Mouse (Mus musculus) intestine, embryonic 14.5 days (tissue): ENCODE measurements at regions not wholly inside any gene's neighbourhood (a gene's known extent, or its start where the extent isn't known, plus 50 kb on each side); places are given as distances from the start of the nearest gene placed in this dataset.

Experiments used
- ATAC-seq: fragments of 200-750 bp; cut with Nextera tagmentation; replicated peaks from 2 replicates; pipeline ENCODE4 v1.8.0; 2017; ENCODE audit warnings: low read depth, moderate number of reproducible peaks, moderate TSS enrichment, moderate library complexity; ENCODE audit not compliant: low FRiP score, low TSS enrichment
- DNase-seq: peaks from one replicate; pipeline ENCODE4 v3.0.0-alpha.2; 2018; ENCODE audit warnings: low spot score
- H3K27ac ChIP-seq: fragments of 300-500 bp; sonication (generic); 2 replicates; pipeline ENCODE4 v1.5.1; 2014; ENCODE audit warnings: low read depth, mild to moderate bottlenecking, control low read depth
- H3K27me3 ChIP-seq: fragments of 300-500 bp; sonication (generic); replicated peaks from 2 replicates; pipeline ENCODE4 v1.6.1; 2014; ENCODE audit warnings: low read length, control low read depth; ENCODE audit not compliant: control insufficient read depth, insufficient read depth
- H3K36me3 ChIP-seq: fragments of 300-500 bp; sonication (generic); 2 replicates; pipeline ENCODE4 v1.6.1; 2014; ENCODE audit warnings: low read length, control low read depth; ENCODE audit not compliant: control insufficient read depth, insufficient read depth
- H3K4me1 ChIP-seq: fragments of 300-500 bp; sonication (generic); replicated peaks from 2 replicates; pipeline ENCODE4 v1.6.1; 2014; ENCODE audit warnings: low read length, control low read depth, mixed read lengths; ENCODE audit not compliant: control insufficient read depth, insufficient read depth
- H3K4me2 ChIP-seq: fragments of 300-500 bp; sonication (generic); 2 replicates; pipeline ENCODE4 v1.6.1; 2014; ENCODE audit warnings: low read length
- H3K4me3 ChIP-seq: fragments of 300-500 bp; sonication (generic); 2 replicates; pipeline ENCODE4 v1.5.1; 2014; ENCODE audit warnings: low read depth, low read length, control low read depth, mixed read lengths
- H3K9ac ChIP-seq: fragments of 300-500 bp; sonication (generic); 2 replicates; pipeline ENCODE4 v1.6.1; 2014; ENCODE audit warnings: mild to moderate bottlenecking, low read length
- H3K9me3 ChIP-seq: fragments of 300-500 bp; sonication (generic); 2 replicates; pipeline ENCODE4 v1.6.1; 2016; ENCODE audit warnings: low read length, control low read depth; ENCODE audit not compliant: control insufficient read depth
- WGBS: fragments of 180-500 bp; shearing (Covaris S2); extraction: QIAGEN DNeasy Blood & Tissue Kit; methylation state at CpG from one replicate; pipeline ENCODE4 v1.1.7; 2014; 5-methylcytosine and 5-hydroxymethylcytosine counted together

- Histone ChIP-seq H3K9ac (no peak overlapping the region), H3K36me3 (no peaks in the 10 kb centered on the region), H3K27me3 (no peaks in the 10 kb centered on the region), H3K4me1 (peaks cover 3% of the 10 kb centered on the region; the same call in 1 of the 2 replicates), H3K9me3 (no peaks in the 10 kb centered on the region), H3K4me2 (no peak overlapping the region), H3K27ac (no peak overlapping the region), H3K4me3 (no peak overlapping the region)
- WGBS, result 46% methylated on average over 6 of the region's 6 CpGs
- no peak for DNase-seq
- ATAC-seq, result no peak
These were observed 152.7 kb downstream of the Zfp706 start for GRCm38 (mm10) chr15:36854900-36855321.

GRCm38 (mm10) chr15:36852229-36852821 is 155.2 kb downstream of the Zfp706 start:
- no peak overlapping the region for H3K27ac ChIP-seq
- no peaks in the 10 kb centered on the region for H3K27me3 ChIP-seq
- no peaks in the 10 kb centered on the region for H3K36me3 ChIP-seq
- no peak overlapping the region for H3K4me3 ChIP-seq
- no peaks in the 10 kb centered on the region for H3K9me3 ChIP-seq
- WGBS, result 53% methylated on average over 6 of the region's 6 CpGs
- H3K4me2 ChIP-seq, result no peak overlapping the region
- DNase-seq (no peak), ATAC-seq (peak; percentile 83)
- no peak overlapping the region for H3K9ac ChIP-seq
- peaks cover 3% of the 10 kb centered on the region; the same call in 1 of the 2 replicates for H3K4me1 ChIP-seq

- DNase-seq (no peak), ATAC-seq (no peak)
- H3K36me3 ChIP-seq, result no peaks in the 10 kb centered on the region
- H3K9ac ChIP-seq, result no peak overlapping the region
- WGBS, result 41% methylated on average over 5 of the region's 5 CpGs
- no peak overlapping the region for H3K4me3 ChIP-seq
- H3K4me2 ChIP-seq, result no peak overlapping the region
- no peaks in the 10 kb centered on the region for H3K9me3 ChIP-seq
- 0 out of 2 replicates have a peak, but pooled peaks cover 4% of the 10 kb centered on the region for H3K4me1 ChIP-seq
- H3K27me3 ChIP-seq, result no peaks in the 10 kb centered on the region
- H3K27ac ChIP-seq, result no peak overlapping the region
These were observed 159.3 kb downstream of the Zfp706 start for GRCm38 (mm10) chr15:36848238-36848637.

GRCm38 (mm10) chr15:36846806-36847205 is 160.8 kb downstream of the Zfp706 start:
- no peak overlapping the region for H3K4me2 ChIP-seq
- DNase-seq (no peak), ATAC-seq (no peak)
- H3K9me3 ChIP-seq, result no peaks in the 10 kb centered on the region
- no peak overlapping the region for H3K4me3 ChIP-seq
- WGBS, result 64% methylated on average over 9 of the region's 9 CpGs
- H3K36me3 ChIP-seq, result no peaks in the 10 kb centered on the region
- 0 out of 2 replicates have a peak, but pooled peaks cover 7% of the 10 kb centered on the region for H3K4me1 ChIP-seq
- H3K9ac ChIP-seq, result no peak overlapping the region
- no peak overlapping the region for H3K27ac ChIP-seq
- H3K27me3 ChIP-seq, result no peaks in the 10 kb centered on the region
